Mouse (Mus musculus): Measurements from ENCODE around the gene Kcnk5.
A peak's percentile ranks its signal among the peaks of the same experiment; 100 is the strongest.

The Kcnk5 gene

DNA sequence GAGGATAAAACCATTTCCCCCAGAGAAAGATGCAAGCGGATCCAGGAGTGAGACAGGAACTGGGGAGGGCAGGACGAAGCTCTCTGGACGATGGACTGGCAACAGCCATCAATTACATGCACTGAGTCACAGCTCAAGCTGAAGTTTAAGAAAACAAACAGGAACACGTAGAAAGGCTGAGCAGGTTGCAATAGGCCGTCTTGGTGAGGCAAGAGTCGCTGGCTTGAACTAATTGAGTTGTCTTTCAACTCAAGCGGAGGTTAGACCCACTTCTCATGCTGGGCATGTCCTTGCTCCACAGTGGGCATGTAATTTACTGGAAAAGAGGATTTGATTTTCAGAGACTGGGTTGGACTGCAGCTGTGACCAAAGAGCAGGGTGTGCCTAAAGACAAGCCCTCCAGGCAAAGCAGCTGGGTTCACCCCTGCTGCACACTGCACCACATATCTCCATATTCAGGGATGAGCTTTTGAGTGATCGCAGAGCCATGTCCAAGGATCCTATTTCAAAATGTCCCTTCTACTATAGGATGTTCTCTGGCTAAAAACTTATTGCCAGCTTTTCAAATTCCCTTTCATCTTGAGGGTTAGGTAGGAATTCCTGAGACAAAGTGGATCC, 19.6 kb upstream of the Kcnk5 start:
- DNase-seq (ENCODE audit: low spot score), result no peak

DNA sequence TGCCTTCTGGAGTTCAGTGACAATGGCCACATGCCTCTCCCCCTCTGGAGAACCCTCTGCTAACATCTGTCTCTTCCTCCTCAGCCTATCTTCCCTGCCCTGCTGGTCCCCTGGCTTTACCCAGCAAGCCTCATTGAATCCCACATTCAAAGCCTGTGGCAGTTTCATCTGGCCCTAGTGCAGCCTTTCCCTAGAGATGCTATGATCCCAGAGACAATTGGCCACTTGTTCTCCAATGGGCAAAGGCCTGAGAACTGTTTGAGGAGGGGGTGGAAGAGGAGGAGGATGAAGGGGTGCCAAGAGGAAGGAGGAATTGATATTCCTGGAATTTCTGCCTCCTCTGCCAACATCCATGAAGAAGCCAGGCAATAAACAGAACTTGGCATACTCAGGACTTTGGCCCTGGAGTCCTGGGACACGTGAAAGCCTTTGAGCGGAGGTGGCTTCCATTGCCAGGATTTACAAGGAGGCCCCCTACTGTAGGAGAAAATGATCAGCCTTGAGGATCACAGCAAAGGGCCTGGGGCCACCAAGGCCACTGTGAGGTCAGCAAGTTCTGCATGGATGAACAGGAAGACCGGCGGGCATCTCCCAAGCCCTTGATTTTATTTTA, 11.6 kb upstream of the Kcnk5 start:
- DNase-seq (ENCODE audit: low spot score), result no peak

DNA sequence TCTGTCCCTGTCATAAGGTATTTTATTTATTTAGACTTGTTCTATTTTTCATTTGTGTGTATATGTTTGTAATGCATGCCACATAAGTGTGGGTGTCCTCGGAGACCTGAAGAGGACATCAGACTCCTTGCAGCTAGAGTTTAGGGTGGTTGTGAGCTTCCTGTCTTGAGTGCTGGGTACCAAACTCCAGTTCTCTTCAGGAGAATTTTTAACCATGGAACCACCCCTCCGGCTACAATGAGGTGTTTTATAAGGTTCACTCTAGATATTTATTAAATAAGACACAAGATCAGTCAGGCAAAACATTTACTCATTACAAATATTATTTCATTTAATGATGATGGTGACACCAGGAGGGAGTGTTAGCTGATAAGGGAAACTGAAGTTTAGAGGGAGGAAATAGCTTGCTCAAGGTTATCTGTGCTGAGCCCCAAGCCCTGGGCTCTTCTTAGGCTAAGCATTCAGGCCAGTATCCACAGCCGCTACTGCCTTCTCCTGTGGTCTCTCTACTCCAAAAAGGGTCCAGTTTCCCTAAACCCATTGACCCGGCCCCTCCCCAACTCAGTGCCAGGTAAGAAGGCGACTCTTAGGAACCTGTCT, 9.6 kb upstream of the Kcnk5 start:
- no peak for DNase-seq (ENCODE audit: low spot score)

DNA sequence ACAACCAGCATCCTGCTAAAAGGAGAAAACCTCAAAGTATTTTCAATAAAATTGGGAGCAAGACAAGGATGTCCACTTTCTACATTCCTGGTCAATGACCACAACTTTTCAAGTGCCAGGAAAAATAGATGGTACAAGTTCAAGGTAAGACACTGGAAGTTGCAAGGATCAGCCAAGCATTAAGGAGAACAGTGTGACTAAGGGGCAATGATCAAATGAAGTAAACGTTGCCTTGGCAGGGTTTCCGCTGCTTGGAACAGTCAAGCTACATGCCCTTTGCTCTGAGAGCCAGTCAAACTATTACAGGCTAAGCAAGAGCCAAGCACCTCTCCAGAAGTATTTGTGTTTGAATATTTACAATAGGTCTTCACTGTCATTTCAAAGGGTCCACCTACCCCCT, 8.1 kb upstream of the Kcnk5 start:
- no peak for DNase-seq (ENCODE audit: low spot score)

DNA sequence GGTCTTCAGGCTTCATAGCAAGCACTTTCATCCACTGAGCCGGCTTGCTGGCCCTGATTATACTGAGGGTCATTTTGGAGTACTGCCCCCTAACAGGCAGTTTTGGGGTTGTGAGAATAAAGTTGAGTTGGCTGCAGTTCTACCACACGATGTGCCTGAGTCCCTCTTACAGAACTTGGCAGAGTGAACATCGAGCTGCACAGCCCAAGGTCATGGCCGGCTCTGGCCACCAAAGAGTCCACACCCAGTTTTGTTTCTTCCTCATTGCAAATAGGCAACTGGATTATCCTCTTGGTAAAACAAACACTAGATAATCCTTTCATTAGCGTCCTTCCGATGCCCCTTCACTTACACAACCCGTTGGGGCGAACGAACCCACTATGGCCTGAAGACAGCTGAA, 3.8 kb upstream of the Kcnk5 start:
- no peak for DNase-seq (ENCODE audit: low spot score)

DNA sequence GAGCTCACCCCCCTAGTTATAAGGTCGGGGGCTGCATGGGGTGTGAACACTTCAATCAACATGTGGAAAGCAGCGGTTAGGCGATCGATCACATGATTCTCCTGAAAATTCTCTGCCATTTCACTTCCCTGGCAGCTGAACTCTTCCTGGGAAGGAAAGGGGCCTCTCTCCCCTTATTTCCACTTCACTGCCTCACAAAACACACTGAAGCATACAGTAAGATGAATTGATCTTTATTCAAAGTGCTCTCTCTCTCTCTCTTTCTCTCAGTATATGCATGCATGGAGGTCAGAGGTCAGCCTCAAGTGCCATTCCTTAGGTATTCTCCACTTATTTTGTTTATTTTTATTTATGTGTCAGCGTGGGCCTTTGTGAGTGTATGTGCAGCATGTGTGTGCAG, 2.1 kb upstream of the Kcnk5 start:
- DNase-seq (ENCODE audit: low spot score), result peak; percentile 46

DNA sequence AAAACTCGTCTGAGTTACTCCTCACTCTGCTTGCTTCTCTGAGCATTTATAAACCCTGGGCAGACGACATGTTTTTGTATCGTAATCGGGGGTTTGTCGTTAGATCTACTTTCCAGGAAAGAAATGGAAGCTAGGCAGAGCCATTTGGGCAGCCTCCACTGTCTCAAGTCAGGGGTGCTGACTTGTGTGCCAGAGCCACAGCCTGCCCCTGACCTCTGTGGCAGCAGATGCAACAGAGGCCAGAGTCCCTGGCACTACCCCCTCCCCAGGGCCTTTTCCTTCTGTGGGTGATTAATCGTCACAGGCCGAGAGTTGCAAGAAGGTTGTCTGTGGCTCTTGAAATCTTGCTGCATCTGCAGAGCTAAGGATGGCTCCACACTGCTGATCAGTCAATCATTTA, 987 bp upstream of the Kcnk5 start:
- no peak for DNase-seq (ENCODE audit: low spot score)

DNA sequence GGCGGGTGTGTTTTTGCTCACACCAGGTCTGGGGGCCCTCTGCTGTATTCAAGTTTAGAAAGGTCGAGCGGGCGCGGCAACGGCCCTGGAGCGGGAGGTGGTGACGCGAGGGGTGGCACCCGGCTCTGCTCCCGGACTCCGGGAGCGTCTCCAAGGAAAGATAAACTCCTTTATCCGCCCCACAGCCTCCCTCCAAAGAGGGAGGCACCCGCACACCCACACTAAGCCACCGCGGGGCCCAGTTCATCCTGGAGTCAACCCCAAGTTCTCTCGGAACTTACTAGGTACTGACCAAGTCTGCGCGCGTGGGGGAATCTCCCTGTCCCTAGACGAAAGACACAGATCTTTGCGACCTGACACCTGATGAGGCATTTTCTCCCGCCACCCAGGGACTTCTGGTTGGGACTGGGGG, 852 bp downstream of the Kcnk5 start:
- DNase-seq (ENCODE audit: low spot score), result peak; percentile 40

DNA sequence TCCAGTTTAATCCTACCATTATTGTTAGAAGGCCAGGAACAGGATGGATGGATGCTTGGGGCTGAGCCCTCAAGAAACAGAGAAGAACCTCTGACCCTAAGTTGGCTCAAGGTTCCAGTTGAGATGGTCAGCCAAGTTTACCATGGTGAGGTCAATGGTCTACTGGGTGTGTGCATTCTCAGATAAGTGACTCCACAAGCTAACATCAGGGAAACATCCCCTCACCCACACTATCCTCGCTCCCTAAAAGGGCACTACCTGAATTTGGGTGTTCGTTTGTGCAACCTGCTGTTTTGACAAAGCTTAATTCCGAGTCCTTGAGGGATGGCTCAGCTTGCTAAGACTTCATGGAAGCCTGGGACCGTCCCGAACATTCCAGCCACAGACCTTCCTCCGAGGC, 1.3 kb downstream of the Kcnk5 start:
- DNase-seq (ENCODE audit: low spot score), result no peak

DNA sequence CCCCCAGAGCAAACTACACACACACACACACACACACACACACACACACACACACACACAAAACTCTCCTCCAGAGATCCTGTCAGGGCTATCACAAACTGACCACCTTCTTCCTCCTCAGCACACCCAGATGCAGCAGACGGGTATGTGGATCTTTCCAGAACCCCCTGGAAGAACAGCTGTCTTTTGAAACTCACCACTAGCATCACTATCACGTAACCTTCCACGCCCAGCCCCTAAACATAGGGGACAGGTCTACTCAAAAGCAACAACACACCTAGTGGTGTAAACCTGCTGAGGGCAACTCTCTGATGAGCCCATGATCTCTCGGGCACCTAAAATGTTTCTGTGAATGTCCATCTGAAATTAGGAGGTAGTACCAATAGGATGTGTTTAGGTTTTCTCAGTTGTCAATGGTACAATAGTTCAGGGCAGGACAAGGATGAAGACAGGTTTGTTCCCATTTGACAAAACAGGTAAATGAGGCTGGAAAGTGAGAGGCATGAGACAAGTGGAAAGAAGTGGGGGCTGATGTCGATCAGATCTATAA, 1.8 kb downstream of the Kcnk5 start:
- DNase-seq (ENCODE audit: low spot score), result no peak

DNA sequence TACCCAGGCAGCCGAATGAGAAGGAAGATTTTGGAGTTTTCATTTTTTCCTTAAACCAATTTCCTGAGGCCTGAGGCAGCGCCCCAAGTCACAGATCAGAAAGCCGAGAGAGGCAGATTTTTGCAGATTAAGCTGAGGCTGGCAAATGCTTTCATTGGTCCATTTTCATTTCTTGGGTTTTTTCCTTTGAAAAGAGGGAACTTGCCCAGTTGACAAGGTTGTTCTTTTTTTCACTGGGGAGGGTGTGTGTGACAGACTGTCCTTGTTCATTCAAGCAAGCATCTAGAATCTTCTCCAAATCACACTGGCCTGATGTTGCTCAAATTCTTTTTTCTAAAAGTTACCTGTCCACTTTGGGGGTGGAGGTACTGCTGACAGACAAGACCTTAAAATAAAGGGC, 2.5 kb downstream of the Kcnk5 start:
- no peak for DNase-seq (ENCODE audit: low spot score)

DNA sequence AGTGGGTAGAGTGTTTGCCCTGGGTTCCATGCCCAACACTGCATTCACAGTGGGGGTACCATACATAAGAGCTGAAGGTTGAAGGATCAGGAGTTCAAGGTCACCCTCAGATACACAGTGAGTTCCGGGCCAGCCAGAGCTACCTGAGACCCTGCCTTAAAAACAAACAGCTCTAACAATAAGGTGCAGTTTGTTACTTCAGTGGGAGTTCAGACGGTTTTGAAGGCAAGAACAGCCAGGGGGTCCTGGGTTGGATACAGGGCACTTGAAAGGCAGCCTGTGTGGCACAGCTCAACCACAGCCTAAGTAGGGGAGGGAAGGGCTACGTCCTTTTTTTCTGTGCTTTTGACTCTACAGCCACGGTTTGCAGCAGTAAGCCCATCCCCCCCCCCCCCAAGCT, 3.0 kb downstream of the Kcnk5 start:
- no peak for DNase-seq (ENCODE audit: low spot score)

DNA sequence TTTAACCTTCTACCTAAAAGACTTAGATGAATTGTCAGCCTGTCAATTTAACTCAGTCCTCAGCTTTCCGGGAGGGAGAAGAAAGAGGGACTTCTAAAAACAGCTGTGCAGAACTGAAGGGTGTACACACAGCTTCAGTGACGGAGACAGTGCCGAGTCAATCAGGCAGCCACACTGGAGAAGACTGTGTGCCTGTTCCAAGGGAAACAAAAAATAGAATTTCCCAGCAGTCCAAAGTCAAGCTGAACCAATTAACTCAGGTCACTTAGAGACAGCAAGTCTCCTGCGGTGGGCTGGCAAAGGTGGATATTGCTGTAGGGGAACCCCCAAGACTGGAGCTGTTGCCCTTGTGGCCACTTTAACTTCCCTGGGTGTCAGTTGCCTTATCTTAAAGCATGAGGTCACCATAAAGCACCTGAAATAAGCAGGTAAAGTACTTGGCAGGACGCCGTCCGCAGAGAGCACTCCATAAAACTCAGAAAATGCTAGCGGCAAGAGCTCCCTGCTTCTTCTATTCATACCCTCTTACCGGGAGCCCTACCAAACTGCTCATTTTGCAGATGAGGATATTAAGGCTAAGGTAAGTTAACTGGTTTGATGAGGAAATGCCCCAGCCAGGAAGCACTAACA, 4.0 kb downstream of the Kcnk5 start:
- DNase-seq (ENCODE audit: low spot score), result no peak

DNA sequence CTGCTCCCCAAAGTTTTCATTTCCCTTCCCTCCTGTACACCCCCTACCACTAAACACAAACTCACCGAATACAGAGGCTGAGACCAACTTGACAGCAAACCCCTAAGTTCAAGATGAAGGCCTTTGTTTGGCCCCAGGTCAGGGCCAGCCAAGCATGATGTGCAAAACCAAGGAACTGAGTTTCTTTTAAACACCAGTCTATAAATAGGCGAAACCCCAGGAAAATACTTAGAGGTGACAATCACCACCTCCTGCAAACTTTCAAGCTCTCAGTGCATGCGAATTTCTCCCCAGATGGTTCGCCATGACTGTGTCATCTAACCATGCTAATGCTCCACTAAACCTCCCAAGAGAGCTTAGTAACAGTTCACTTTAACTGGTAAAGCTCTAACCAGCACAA, 5.9 kb downstream of the Kcnk5 start:
- DNase-seq (ENCODE audit: low spot score), result no peak

DNA sequence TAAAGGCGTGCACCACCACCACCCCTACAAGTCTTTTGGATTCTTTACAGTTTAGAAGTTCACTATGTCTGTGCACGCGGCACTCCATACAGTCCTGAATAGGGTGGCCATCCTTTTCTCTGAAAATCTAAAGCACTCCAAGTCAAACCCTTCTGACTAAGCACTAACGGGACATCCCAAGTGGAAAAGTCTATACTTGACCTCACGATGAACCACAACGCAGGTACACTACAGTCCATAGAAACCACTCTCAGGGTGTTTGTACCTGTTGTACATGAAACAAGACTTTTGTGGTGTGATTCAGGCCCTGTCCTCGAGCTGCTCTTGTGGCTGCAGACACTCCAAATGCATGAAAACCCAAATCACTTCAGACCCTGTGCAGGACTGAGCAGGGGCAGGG, 6.5 kb downstream of the Kcnk5 start:
- DNase-seq (ENCODE audit: low spot score), result no peak

DNA sequence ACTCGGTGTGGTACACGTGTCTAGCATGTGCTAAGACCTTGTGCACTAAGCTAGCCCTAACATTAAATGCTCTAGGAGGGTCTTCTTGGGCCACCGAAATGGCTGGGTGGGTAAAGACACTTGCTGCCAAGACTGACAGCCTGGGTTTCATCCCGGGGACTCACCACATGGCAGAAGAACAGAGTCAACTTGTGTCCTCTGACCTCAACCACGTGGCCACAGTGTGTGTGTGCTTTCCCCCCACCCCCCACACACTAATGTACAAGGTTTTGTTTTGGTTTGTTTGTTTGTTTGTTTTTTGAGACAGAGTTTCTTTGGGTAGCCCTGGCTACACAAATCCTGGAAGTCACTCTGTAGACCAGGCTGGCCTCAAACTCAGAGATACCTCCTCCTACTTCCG, 6.9 kb downstream of the Kcnk5 start:
- DNase-seq (ENCODE audit: low spot score), result no peak

DNA sequence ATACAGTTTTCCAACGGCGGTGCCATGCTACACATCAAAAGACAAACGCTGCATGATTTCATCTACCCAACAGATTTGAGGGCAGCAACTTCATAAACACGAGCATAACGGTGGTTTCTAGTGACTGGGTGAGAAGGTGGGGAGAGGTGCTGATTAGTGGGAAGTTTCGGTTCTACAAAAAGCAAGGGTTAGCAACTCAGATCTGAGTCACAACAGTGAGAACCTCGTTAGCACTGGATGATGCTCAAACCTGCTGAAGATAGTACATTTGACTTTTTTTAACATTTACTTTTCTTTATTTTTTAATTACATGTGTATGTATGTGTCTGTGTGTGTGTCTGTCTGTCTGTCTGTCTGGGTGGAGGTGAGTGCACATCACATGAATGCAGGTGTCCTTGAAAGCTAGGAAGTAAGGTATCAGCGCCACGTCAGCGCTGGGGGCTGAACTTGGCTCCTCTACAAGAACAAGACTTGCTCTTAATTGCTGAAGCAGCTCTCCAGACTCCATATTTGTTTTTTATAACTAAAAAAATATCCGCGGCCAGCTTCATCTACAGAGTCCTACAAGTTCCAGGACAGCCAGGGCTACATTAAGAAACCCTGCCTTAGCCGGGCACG, 7.6 kb downstream of the Kcnk5 start:
- DNase-seq (ENCODE audit: low spot score), result no peak

DNA sequence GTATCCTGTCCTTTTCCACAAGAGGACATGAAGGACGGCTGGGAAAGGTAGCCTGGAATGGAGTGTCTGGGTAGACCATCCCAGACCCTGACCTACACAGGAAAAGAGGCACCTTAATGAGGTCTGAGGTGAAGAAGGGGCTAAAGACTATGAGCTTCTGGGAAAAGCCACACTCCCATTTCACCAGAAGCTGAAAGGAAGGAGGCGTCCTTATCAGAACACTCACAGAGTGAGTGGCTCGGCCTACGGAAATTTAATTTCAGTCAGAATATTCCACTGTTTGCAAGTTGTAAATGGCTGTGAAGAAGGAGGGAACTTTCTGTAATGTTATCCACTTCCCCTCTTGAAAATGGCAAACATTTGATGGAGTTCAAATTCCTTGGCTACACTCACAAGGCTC, 8.7 kb downstream of the Kcnk5 start:
- DNase-seq (ENCODE audit: low spot score), result no peak

DNA sequence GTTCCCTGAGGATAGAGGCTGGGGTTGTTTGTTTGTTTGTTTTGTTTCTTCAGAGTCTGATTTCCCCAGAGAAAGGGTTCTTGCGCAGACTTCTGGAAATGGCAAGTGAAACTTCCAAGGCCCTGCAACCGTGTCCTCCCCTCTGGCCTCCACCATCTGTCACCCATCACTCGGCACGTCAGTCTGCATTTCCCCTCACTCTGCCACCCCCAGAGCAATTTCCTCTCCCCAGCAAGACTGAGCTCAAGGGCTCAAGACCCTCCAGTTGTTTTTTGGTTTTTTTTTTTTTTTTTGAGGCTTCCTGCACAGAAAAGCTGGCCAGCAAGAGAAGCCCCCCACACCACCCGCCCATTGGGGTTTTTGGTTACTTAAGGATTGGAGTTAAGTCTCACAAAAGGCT, 9.1 kb downstream of the Kcnk5 start:
- no peak for DNase-seq (ENCODE audit: low spot score)

DNA sequence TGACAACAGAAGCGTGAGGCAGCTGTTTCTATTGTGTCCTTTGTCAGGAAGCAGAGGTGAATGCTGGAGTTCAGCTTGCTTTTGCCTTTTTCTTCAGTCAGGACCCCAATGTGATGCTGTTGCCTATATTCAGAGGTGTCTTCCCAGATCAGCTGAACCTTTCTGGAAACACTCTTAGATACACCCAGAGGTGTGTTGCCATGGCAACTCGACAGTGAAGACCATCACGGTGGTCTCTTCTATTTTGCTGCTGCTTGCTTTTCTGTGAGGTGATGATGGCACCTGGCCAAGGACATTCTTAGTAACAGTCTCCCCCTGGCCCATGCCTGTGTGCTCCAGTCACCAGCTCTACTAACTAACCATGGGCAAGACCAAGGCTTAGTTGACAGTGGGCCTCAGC, 9.8 kb downstream of the Kcnk5 start:
- no peak for DNase-seq (ENCODE audit: low spot score)

DNA sequence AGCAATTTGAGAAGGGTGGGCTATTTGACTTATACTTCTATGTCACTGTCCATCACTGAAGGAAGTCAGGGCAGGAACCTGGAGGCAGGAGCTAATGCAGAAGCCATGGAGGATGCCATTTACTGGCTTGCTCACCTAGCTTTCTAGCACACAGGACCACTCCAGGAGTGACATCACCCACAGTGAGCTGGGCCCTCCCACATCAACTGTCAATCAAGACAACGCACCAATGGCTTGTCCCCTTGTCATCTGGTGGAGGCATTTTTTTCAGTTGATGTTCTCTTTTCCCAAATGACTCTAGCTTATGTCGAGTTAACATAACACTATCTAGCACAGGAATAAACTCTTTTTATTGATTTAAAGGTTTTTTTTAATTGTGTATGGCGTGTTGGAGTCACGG, 12.4 kb downstream of the Kcnk5 start:
- DNase-seq (ENCODE audit: low spot score), result no peak

DNA sequence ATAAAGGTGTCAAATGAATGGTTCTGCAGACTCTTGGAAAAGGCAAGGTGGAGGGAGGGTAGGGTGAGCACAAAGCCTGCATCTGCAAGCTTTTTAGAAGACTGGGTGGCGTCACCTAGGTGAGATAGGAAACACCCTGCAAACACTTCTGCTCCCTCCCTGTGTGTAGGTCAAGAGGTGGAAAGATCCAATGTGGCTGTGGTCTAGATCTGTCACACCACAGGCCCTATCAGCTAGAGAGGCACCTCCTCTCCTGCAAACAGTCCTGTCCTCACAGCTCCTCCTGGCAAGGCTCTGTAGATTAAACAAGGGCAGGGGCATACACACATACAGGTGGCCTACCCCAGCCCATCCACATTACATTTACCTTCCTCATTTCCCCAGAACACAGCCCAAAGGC, 13.1 kb downstream of the Kcnk5 start:
- DNase-seq (ENCODE audit: low spot score), result no peak

DNA sequence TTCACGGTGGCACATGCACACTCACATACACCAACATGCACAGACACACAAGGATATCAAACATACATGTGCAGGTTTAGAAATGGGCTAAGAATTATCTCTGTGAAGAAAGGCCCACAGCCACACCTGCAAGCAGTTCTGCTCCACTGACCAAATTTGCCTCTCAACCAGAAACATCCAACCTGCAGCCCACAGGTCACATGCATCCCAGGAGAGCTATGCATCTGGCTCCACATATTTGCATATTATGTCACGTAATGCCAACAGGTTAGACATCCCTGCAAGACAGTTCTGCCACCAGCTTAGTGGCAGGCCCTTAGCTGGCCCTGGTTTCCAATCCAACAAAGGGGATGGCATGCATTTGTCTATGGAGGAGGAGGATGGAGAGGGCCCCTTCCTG, 13.6 kb downstream of the Kcnk5 start:
- no peak for DNase-seq (ENCODE audit: low spot score)
